Mouse (Mus musculus) kidney, embryonic 14.5 days (tissue): ENCODE data around the gene 1810049J17Rik. TPM values are rescaled to one million over a fixed set of nuclear protein-coding genes. Genes with fewer than 3 reads are reported as not detected.

Source experiments
- ATAC-seq: fragments of 200-750 bp; cut with Nextera tagmentation; 2 replicates; pipeline ENCODE4 v1.8.0; 2017; ENCODE audit warnings: moderate number of reproducible peaks, mild to moderate bottlenecking, moderate TSS enrichment, moderate library complexity; ENCODE audit not compliant: low FRiP score, low TSS enrichment
- H3K27ac ChIP-seq: fragments of 300-500 bp; sonication (generic); 2 replicates; pipeline ENCODE4 v1.5.1; 2014; ENCODE audit warnings: low read depth, mild to moderate bottlenecking, low read length, moderate library complexity, mixed read lengths
- H3K27me3 ChIP-seq: fragments of 300-500 bp; sonication (generic); 2 replicates; pipeline ENCODE4 v1.6.1; 2014; ENCODE audit warnings: mild to moderate bottlenecking, low read length; ENCODE audit not compliant: control insufficient read depth, insufficient read depth
- H3K36me3 ChIP-seq: fragments of 300-500 bp; sonication (generic); 2 replicates; pipeline ENCODE4 v1.6.1; 2014; ENCODE audit warnings: low read length, mixed read lengths; ENCODE audit not compliant: control insufficient read depth, insufficient read depth
- H3K4me1 ChIP-seq: fragments of 300-500 bp; sonication (generic); 2 replicates; pipeline ENCODE4 v1.6.1; 2014; ENCODE audit warnings: low read length, mixed read lengths; ENCODE audit not compliant: control insufficient read depth, insufficient read depth
- H3K4me2 ChIP-seq: fragments of 300-500 bp; sonication (generic); replicated peaks from 2 replicates; pipeline ENCODE4 v1.6.1; 2014; ENCODE audit warnings: low read depth, mild to moderate bottlenecking, low read length
- H3K4me3 ChIP-seq: fragments of 300-500 bp; sonication (generic); 2 replicates; pipeline ENCODE4 v1.5.1; 2014; ENCODE audit warnings: mild to moderate bottlenecking, low read length
- H3K9ac ChIP-seq: fragments of 300-500 bp; sonication (generic); 2 replicates; pipeline ENCODE4 v1.6.1; 2014; ENCODE audit warnings: low read depth, mild to moderate bottlenecking, low read length, moderate library complexity
- H3K9me3 ChIP-seq: fragments of 300-500 bp; sonication (generic); 2 replicates; pipeline ENCODE4 v1.6.1; 2016; ENCODE audit warnings: low read length; ENCODE audit not compliant: control insufficient read depth
- WGBS: fragments of 180-500 bp; shearing (Covaris S2); extraction: QIAGEN DNeasy Blood & Tissue Kit; methylation state at CpG from one replicate; pipeline ENCODE4 v1.1.7; 2014; 5-methylcytosine and 5-hydroxymethylcytosine counted together
- polyA plus RNA-seq: library from polyadenylated mRNA; unstranded; fragments of >200 nt; fragmentation: Nextera tagmentation; extraction: Ambion mirVana; gene quantifications from 2 replicates; pipeline ENCODE4 v1.2.1, GENCODE M21; 2014

Gene 1810049J17Rik
- polyA plus RNA-seq, 1 experiment from 2014 or later = 1.9 TPM

DNA sequence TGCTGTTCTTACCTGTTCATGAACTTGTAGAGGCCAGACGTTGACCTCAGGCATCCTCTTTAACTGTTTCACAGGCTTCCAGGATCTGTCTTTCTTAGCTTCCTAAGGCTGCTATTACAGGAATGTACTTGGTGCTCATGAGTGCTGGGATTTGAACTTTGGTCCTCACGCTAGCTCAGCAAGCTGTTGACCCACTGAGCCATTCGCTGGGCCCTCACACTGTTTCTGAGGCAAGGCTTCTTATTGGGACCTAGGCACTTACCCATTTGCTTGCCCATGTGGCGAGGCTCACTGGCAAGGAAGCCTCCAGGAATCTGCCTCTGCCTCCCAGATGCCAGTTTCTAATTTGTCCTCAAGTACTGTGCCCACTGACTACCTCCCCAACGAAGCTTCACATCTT, 1.8 kb downstream of the 1810049J17Rik start:
- no peak for ATAC-seq
- WGBS = 53% methylated on average over 5 of the region's 5 CpGs
- H3K4me1 ChIP-seq = peaks cover 13% of the 10 kb centered on the region; the same call in 1 of the 2 replicates
- no peak overlapping the region for H3K9ac ChIP-seq
- H3K27me3 ChIP-seq = no peaks in the 10 kb centered on the region
- H3K4me2 ChIP-seq = peak overlapping the region; percentile 84; the same call in 1 of the 2 replicates
- no peak overlapping the region for H3K27ac ChIP-seq
- no peak overlapping the region for H3K4me3 ChIP-seq
- H3K36me3 ChIP-seq = no peaks in the 10 kb centered on the region
- no peaks in the 10 kb centered on the region for H3K9me3 ChIP-seq

DNA sequence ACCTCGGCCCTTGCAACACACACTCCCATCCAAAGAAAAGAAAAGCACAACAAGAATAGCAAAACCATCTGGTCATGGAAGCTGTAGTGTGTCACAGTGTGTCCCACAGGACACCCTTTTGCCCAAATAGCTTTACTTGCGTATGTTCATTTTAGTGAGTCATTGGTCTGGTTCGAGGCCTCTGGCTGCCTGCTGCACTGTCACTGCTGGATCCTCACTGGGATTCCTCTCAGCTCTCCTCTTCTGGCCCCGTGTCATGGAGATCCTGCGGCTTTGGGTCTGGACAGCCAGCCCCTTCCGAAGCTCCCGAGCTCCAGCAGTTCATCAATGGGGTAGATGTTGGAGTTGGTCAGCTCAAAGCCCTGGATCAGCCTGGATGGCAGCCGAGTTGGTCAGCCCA, 3.2 kb downstream of the 1810049J17Rik start:
- H3K4me3 ChIP-seq = no peak overlapping the region
- no peak overlapping the region for H3K9ac ChIP-seq
- ATAC-seq = no peak
- H3K9me3 ChIP-seq = no peaks in the 10 kb centered on the region
- no peaks in the 10 kb centered on the region for H3K36me3 ChIP-seq
- peaks cover 7% of the 10 kb centered on the region; the same call in 1 of the 2 replicates for H3K4me1 ChIP-seq
- H3K27me3 ChIP-seq = no peaks in the 10 kb centered on the region
- H3K4me2 ChIP-seq = no peak overlapping the region
- WGBS = 82% methylated on average over 8 of the region's 8 CpGs
- H3K27ac ChIP-seq = no peak overlapping the region

DNA sequence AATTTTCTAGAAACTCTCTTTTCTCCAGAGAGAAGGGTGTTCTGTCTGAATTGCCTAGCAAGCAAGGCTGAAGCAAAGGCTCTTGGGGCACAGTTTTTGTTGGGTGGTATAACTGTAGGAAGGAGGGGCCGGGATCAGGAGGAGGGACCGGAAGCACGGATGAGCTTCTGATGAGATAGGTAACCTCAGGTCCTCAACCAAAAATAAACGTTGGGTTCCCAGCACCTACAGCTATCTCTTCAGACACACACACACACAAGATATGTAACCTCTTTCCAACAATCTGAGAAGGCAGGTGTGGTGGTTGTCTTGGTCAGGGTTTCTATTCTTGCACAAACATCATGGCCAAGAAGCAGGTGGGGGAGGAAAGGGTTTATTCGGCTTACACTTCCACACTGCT, 4.4 kb downstream of the 1810049J17Rik start:
- no peak overlapping the region for H3K4me2 ChIP-seq
- 0 out of 2 replicates have a peak, but pooled peaks cover 2% of the 10 kb centered on the region for H3K4me1 ChIP-seq
- H3K27me3 ChIP-seq = no peaks in the 10 kb centered on the region
- WGBS = 80% methylated on average over 5 of the region's 5 CpGs
- no peak overlapping the region for H3K4me3 ChIP-seq
- H3K9me3 ChIP-seq = no peaks in the 10 kb centered on the region
- no peak for ATAC-seq
- no peak overlapping the region for H3K27ac ChIP-seq
- no peak overlapping the region for H3K9ac ChIP-seq
- no peaks in the 10 kb centered on the region for H3K36me3 ChIP-seq

DNA sequence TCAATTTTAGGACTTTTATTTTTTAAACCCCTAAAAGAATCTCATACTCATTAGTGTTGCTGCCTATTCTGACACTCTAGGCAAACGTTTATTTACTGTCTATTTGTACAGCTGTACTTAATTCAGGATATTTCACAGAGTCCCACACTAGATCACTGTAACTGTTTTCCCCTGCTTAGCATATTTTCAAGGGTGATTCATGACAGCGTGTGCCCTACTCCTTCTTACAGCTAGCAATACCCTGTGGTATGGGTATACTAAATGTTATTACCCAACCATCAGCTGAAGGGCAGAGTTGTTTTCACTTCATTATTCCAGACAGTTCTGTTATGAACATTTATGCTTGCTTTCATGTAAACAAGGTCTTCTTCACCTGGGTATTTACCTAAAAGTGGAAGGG, 5.7 kb downstream of the 1810049J17Rik start:
- Histone ChIP-seq H3K4me3 (no peak overlapping the region), H3K27ac (no peak overlapping the region), H3K9ac (no peak overlapping the region), H3K4me1 (0 out of 2 replicates have a peak, but pooled peaks cover 2% of the 10 kb centered on the region), H3K4me2 (no peak overlapping the region), H3K27me3 (no peaks in the 10 kb centered on the region), H3K9me3 (no peaks in the 10 kb centered on the region), H3K36me3 (no peaks in the 10 kb centered on the region)
- ATAC-seq = no peak
- WGBS = 53% methylated on average over 2 of the region's 2 CpGs

DNA sequence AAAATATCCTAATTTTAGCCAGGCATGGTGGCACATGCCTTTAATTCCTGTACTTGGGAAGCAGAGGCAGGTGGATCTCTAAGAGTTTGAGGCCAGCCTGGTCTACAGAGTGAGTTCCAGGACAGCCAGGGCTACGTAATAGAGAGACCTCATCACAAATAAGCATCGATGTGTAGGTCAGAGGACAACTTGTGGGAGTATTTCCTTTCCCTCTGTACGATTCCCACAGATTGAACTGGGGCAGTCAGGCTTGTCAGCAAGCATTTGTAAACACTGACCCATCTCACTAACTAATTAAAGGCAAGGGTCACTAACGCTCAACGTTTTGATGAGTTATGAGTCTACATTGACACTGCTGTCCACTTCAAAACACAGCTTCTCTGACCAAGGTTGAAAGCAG, 7.1 kb downstream of the 1810049J17Rik start:
- 15% methylated on average over 5 of the region's 5 CpGs for WGBS
- Histone ChIP-seq H3K9me3 (no peaks in the 10 kb centered on the region), H3K36me3 (no peaks in the 10 kb centered on the region), H3K4me1 (0 out of 2 replicates have a peak, but pooled peaks cover 2% of the 10 kb centered on the region), H3K27me3 (no peaks in the 10 kb centered on the region), H3K27ac (no peak overlapping the region), H3K4me3 (no peak overlapping the region), H3K4me2 (no peak overlapping the region), H3K9ac (no peak overlapping the region)
- ATAC-seq = 0 out of 2 replicates have a peak, but pooled peaks have one; percentile 34

DNA sequence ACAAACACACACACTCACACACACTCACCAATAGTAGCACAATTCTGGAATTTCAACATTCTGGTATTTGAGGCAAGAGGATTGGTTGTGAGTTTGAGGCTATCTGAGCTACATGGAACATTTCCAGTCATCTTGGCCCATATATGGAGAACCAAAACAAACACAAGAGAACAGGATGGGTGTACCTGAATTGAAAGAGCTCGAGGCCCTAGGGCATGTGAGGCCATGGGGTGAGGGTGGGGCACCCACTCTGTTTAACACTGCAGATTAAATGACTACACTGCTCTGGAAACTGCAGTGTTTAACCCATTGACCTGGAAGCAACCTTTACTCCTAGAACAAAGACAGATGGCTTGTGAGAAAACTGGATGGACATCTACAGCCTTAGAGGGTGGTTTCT, 8.4 kb downstream of the 1810049J17Rik start:
- Histone ChIP-seq H3K4me2 (no peak overlapping the region), H3K9ac (no peak overlapping the region), H3K4me3 (no peak overlapping the region), H3K9me3 (no peaks in the 10 kb centered on the region), H3K27ac (no peak overlapping the region), H3K27me3 (no peaks in the 10 kb centered on the region), H3K4me1 (0 out of 2 replicates have a peak, but pooled peaks cover 2% of the 10 kb centered on the region), H3K36me3 (no peaks in the 10 kb centered on the region)
- ATAC-seq = no peak
- WGBS = 0% methylated on average over 1 of the region's 1 CpGs

DNA sequence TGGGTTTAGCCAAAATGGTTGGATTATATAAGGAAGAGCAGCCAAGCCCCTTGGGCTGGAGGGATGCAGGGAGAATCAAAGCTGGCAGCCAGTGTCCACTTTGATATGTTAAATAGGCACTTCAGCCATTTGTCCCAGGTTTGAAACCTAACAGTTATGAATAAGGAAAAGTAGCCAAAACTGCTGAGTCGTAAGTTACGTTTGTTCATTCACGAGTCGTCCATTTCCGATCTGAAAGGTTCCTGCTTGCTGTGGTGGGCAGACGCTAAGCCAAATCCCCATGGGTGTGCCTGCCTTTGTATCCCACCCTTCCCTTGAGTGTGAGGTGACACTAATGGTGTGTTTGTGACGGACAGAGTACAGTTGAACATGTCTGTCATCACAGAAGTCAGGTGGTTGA, 10.2 kb downstream of the 1810049J17Rik start:
- 92% methylated on average over 7 of the region's 7 CpGs for WGBS
- H3K4me3 ChIP-seq = no peak overlapping the region
- no peak overlapping the region for H3K4me2 ChIP-seq
- no peaks in the 10 kb centered on the region for H3K27me3 ChIP-seq
- H3K9me3 ChIP-seq = no peaks in the 10 kb centered on the region
- no peak overlapping the region for H3K9ac ChIP-seq
- H3K36me3 ChIP-seq = no peaks in the 10 kb centered on the region
- H3K4me1 ChIP-seq = 0 out of 2 replicates have a peak, but pooled peaks cover 2% of the 10 kb centered on the region
- no peak for ATAC-seq
- no peak overlapping the region for H3K27ac ChIP-seq

DNA sequence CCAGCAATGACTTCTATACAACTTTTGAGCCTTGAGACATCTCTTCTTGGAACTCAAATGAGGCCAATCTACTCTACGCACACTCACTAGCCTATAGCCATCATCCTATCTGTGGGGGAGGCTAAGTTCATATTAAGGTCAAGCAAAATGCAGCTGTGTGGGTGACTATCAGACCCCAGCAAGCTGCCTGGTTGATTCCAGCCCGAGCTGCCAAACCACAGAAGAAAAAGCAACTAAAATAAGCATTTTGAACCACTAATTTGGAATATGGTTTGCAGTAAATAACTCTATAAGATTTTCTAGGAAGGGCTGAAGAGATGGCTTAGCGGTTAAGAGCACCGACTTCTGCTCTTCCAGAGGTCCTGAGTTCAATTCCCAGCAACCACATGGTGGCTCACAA, 11.0 kb downstream of the 1810049J17Rik start:
- no peaks in the 10 kb centered on the region for H3K36me3 ChIP-seq
- H3K27me3 ChIP-seq = no peaks in the 10 kb centered on the region
- 0 out of 2 replicates have a peak, but pooled peaks cover 2% of the 10 kb centered on the region for H3K4me1 ChIP-seq
- no peak overlapping the region for H3K9ac ChIP-seq
- H3K4me3 ChIP-seq = no peak overlapping the region
- no peaks in the 10 kb centered on the region for H3K9me3 ChIP-seq
- H3K27ac ChIP-seq = no peak overlapping the region
- H3K4me2 ChIP-seq = no peak overlapping the region
- ATAC-seq = no peak
- WGBS = 77% methylated on average over 4 of the region's 4 CpGs

DNA sequence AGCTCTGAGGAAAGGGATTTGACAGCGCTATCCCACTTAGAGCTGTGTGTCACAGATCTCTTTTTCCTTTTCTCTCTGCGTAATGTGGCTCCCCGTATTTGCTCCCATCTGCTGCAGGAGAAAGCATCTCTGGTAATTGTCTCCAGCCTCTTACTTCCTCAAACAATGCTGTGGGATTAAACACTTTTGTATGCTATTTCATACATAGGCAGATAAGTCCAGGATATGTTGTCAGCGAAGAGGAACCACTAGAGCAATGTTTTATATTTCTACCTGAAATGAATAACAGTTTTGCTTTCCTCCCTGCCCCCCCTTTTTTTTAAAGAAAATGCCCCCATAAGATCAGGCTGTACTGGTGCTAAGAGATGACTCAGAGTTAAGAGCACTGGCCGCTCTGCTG, 13.2 kb downstream of the 1810049J17Rik start:
- Histone ChIP-seq H3K4me3 (no peak overlapping the region), H3K27ac (no peak overlapping the region), H3K36me3 (no peaks in the 10 kb centered on the region), H3K27me3 (no peaks in the 10 kb centered on the region), H3K9ac (no peak overlapping the region), H3K4me2 (no peak overlapping the region), H3K4me1 (no peaks in the 10 kb centered on the region), H3K9me3 (no peaks in the 10 kb centered on the region)
- no peak for ATAC-seq
- 97% methylated on average over 5 of the region's 5 CpGs for WGBS
